Mouse (Mus musculus) frontal cortex, postnatal 36 days (tissue): ENCODE results near the gene Cyfip2.

Experiments used
- DNase-seq, 2 experiments: peaks; one replicate each; pipeline ENCODE4 v3.0.0; 2022; ENCODE audit warnings: low spot score in 2 of 2

Gene Cyfip2

DNA sequence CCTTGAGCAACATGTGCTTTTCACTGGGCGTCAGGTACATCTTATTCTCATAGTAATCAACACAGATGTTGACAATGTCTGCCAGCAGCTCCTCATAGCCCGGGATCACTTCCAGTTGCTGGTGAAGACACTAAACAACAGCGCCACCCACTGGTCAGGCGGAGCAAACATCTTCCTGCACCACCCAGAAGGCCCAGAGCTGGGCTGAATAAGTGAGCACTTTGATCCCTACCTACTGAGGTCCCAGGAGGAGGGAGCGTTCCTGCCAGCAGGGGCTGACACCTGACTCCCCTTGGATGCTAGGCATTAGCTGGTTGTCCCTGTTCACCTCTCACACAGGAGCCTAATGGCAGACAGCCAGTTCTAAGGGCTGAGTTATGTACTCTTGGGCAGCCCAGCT lies 35.9 kb downstream of the Cyfip2 start:
- no peak for DNase-seq

DNA sequence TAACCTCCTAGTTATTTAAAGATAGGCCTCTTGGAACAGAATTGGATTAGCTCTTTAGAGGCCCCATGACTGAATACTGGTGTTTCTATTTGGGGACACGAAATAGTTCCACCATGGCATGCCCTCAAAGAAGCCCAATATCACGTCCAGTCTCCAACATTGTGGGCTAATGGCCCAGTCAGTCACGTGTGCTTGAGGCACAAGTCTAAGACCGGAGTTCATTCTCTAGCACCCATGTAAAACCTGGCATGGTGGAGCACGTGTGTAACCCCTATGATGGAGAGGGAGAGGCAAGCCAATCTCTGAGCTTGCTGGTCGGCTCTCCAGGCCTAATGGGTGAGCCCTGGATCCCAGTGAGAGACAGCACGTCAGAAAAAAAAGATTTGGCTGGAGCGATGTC lies 36.5 kb downstream of the Cyfip2 start:
- DNase-seq: no peak

DNA sequence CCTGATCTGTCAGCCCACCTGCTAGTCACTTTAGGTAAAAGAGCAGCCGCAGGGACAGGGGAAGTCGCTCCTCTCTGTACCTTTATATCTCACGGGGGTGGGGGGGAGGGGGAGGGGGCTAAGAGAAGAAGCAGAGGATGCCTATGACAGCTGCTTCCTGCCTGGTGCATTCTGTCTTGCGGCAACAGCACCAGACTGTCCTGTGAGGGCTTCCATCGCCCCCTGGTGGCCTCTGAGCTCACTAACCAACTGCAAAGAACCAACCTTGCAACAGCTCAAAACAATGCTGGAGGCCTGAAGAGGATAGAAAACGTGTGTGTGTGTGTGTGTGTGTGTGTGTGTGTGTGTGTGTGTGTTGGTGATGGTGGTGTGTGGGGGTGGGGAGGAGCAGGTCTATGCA lies 37.4 kb downstream of the Cyfip2 start:
- peak; percentile 64 to 80 for DNase-seq

DNA sequence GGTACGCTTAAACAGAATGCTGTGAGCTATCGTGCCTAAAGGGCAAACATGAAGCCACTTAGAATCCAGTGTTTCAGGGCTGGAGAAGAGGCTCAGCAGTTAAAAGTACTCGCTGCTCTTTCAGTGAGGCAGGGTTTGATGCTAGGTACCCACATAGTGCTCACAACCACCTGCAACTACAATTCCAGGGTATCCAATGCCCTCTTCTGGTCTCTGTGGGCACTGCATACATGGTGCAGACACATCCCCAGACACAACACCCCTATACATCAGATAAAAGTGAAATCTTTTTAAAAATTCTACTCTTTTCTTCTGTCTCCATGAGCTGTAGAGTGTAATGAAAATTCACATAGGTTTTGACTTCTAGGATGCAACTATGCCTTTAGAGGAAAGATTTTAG lies 38.7 kb downstream of the Cyfip2 start:
- DNase-seq: no peak

DNA sequence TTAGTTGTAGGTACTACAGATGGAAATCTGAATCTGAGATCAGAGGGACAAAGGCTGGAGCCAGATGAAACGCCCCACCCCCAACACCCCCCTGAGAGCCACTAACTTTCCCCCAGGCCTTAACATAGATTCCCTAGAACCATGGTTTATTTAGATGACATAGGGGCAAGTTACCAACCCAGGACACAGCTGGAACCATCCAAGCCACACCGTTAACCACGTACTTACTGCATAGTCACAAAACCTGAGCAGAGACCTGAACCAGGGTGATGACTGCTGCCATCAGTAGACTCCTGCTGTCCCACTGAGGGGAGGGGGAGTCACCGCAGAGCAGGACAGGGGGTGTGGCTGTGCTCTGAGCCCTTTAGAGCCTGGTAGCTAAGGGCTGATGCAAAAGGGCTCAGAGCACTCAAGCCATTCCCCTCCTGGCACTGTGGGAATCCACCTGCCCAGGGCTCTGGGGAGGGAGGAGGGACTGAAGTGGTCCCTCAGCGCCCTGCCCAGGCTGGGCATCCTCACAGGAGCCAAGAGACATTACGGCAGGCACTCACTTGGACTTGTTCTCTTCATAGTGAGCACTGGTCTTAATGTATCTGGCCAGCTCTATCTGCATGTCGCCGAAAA lies 40.5 kb downstream of the Cyfip2 start:
- DNase-seq: no peak

DNA sequence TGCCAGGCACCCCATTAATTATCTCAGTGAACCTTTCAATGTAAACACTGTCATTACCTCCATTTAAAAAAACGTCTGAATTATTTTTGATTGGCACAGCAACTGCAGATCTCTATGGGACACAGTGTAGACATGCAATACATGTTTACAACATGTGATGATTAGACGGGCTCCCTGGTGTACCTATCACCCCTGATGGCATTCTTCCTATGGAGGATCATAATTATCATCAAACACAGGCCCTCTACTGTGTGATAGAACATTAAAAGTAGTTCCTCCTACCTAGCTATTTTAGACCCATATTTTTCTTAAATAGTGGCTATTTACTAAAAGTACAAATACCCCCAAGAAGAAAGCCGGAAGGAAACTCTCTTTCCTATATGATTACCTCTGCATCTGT lies 42.8 kb downstream of the Cyfip2 start:
- no peak for DNase-seq

DNA sequence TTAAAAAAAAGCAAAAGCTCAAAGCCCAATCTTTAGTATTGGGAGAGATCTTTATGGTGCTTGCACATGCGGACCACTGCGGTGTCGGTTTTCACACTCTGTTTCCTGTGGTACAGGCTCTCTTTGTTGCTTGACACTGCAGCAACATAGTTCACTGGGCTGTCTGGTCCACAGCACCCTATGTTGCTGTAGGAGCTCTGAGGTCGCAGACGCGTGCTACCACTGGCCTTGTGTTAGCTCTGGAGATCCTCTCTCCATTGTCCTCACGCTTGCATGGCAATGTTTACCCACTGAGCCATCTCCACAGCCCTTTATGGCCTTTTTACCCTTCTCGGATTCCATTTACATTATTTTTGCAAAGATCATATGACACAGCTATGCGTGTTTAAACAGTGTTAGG lies 43.3 kb downstream of the Cyfip2 start:
- DNase-seq: no peak

DNA sequence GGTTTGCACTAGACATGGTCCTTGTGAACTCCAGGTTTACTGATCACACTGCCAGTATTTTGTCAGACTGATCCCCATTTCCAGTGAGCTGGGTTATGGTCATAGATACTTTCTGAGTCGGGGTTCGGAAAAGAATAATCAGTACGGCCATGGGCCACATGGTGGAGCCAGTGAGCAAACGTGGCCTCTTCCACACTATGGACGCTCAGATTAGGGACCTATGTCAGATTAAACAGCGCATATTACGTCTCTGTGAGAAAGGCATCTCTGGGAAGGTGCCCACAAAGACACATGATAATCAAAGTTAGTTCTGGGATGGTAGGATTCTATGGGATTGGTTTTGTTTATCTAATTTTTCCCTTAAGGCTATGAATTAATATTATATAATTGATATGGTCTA lies 43.7 kb downstream of the Cyfip2 start:
- DNase-seq: peak; percentile 52 to 73

DNA sequence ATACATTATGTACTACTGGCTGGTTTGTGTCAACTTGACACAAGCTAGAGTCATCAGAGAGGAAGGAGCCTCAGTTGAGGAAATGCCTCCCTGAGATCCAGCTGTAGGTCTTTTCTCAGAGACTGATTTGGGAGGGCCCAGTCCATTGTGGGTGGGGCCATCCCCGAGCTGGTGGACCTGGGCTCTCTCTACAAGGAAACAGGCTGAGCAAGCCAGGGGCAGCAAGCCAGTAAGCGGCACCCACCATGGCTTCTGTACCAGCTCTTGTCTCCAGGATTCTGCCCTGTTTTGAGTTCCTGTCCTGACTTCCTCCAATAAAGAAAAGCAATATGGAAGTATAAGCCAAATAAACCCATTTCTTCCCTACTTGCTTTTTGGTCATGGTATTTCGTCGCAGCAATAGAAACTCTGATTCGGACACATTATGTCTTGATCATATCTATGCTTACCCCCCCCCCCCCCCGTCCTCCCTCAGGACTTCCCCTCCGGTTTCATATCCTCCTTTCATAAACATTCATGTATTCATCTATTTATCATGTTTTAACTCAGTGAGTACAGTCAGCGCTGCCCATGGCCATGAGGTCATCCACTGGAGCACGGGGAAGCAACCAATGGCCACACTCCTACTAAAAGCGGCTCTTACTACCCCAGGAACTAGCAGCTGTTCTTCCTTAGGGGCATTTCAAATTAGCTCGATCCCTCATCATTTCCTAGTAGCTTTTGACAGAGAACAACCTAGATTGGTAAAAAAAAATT lies 47.5 kb downstream of the Cyfip2 start:
- DNase-seq: no peak

DNA sequence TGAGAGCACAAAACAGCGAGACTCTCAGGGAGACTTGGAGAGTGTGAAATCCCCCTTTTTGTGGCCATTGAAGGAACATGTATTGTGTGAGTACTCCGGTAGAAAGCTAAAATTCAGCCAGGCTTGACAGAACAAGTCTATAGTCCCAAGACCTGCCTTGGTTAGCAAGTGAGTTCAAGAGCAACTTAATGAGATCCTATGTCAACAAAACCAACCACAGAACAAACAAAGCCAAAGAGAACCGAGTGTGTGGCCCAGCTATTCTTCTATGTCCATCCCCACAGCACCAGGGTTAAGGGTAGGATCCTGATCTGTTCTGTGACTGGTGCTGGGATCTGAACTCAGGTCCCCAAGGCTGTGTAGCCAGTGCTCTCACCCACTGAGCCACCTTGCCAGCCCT lies 48.1 kb downstream of the Cyfip2 start:
- DNase-seq: no peak

DNA sequence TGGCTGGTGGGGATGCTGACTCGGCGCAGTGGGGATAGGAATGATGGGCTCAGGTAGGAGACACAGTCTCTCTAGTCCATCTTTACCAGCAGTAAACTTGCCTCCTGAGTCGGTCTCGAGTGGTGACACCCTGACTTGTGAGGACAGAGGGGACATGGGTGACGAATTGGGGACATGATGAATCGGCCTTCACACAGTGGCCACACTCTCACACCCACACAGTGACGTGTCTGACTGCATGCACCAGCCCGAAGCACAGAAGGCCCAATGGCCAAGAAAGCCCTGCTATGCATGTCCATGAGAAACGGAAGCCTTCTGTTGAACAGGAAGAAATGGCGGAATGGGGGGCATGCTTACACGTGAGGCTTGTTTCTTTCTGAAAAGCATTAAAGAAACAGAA lies 49.4 kb downstream of the Cyfip2 start:
- no peak for DNase-seq

DNA sequence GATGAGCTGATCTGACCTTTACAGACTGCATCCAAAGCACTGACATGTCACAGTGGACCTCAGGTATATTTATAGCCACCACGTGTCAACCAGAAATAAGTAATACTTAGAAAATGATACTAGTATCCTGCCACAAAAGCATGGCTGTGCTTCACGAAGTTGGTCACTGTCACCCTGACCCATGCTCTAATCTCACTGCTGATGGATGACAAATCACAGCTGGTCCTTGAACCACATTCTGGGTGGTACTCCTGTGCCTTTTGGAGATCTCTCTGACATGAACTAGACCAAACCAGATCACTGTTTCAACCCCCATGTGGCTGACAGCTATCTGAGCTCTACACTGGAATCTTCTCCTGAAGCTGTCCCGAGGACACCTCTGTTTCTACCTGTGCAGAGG lies 49.8 kb downstream of the Cyfip2 start:
- DNase-seq: no peak

DNA sequence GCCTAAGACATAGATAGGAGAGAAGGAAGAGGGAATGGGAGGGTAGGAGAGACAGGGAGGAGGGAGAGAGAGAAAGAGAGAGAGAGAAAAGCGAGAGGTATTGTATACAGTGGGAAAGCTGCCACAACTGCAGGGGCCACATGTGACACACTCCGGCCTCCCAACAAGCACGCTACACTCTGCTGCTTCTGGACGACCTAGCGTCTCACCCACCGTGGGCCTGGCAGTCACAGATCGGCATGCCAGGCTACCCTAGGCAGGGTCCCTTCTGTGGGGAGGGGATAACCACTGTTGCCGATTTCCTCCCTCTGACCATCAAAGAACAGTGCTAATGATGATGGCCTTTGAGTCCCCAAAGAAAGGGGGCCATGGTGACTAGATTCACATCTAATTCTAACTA lies 53.9 kb downstream of the Cyfip2 start:
- DNase-seq: no peak

DNA sequence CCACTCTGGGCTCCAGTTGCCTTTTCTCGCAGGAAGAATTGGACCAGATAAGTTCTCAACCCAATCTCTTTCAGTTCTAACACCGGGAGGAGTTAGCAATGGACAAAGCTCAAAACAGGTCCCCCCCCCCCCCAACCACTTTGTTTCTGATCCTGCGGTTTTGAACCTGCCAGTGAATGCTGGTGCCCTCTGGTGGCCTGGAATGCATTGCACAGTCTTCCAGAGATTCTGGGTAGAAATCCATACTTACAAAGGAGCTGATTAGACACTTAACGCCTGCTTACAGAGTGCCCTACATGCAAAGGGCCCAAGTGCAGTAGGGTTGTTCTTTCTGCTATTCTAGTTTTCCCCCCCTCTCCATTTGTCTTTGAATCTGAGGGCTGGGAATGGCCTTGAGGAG lies 54.5 kb downstream of the Cyfip2 start:
- peak in 1 of 2 experiments; percentile 51 for DNase-seq

DNA sequence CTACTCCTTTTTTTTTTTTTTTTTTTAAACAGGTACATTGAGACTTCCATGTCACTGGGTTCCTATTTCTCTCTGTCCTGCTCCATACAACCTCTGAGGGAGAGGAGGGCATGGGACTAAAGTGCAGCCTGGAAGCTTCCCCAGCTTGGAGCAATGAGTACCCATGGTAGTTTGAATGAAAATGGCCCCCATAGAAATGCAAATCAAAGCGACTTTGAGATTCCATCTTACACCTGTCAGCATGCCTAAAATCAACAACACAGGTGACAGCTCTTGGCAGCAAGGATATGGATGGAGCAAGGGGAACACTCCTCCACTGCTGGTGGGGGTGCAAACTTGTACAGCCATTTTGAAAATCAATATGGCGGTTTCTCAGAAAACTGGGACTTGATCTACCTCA lies 57.4 kb downstream of the Cyfip2 start:
- DNase-seq: no peak

DNA sequence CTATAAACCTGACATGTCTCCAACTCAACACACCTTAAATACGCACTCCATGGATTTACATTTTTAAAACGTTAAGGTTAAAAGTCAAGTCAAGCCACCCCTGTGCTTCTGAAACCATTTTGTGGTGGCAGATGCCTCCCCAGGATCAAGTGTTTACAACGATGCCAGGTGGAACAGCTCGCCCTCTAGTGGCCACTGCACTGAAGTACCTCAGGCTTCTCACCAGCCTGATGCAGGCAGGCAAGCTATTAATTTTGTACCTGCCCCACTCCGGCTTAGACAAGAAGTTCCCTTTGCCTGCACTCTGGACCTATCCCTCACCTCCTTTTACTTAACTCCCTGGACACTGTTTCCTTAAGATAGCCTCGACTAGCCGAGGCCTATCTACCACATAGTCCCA lies 60.7 kb downstream of the Cyfip2 start:
- DNase-seq: peak; percentile 71 to 82

DNA sequence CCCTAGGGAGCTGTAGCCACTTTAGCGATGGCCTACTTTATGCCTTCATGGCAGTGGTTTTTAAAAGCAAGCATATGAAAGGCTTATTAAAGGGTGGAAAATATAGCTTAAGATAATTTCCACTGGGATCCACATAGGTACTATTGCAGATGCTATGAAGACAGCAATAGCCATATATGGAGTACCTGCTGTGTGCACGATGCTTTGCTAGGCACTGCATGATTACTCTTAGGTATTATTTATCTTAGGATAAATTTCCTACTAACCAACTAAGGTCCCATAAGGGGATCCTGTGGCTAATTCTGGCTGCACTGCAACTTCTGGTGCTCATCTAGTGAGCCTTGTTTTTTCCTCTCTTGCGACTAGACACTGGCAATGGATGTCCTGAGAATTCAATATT lies 64.3 kb downstream of the Cyfip2 start:
- DNase-seq: no peak

DNA sequence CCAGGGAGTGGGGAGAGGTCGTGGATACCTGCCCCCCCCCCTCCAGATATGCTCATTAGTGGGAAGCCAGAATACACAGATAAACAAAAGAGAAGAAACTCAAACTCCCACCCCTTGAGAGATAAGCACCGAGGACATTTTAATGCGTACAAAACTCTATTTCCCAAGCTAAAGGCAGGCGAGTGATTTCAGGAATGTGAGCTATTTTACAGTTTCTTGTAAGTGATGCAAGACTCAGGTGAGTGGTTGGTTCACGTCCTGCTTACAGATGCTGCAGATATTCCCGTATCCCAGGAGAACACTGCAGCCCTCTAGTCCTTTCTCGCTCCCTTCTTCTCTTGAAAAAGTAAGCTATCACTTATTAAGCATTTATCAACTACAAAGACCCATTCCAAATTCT lies 66.3 kb downstream of the Cyfip2 start:
- DNase-seq: no peak

DNA sequence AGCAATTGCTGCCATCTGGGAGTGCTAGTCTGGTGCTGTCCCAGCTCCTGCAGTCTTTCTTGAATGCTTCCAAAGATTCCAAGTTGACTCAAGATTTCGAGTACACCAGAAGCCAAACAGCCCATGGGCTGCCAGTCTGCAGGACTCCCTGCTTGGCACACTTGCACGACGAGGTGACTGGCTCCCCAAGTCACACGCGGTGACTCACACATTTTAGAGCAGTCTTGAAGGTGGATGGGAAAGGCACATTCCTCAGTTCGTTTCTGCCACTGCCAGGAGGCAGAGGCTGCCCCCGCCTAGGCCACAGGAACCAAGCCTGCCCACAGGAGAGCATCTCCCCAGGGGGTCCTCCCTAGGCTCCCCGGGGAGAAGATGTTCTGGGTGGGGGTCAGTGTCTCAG lies 66.7 kb downstream of the Cyfip2 start:
- DNase-seq: peak; percentile 59 to 62

DNA sequence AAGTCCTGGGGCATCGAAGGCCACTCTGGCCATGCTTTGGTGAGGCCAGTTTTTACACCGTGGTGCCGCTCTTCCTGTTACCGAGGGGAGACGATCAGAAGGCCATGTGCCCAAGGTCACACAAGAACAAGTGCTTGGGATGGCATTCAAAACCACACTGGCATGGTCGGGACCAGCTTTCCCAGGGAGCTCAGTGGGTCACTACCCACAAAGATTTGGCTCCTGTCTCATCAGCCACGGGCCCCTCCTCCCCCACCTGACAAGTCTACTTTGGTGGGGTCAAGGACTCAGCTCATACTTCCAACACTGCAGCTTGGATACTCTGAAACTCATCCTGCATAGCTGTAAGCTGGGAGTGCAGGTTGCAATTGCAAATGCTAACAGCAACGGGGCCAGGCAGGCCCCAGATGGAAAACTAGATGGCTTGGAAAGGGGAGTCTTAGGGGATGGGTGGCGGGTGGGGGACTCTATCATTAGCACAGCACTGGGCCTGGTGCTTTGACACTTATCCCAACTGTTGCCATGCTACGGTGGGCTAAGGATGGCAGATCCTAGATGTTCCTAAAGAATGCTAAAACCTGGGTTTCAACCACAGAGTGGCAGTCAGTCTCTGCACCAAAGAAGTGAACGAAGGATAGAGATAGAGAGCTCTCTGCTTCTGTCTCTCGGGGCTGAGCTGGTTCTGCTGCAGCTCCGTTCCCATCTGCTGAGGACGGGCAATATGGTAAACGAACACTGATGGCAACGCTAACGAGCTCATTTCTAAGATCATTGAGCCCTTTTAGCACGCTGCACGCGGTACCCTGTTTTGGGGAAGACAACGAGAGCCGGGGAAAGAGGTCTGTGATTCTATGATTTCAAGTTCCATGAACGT lies 67.7 kb downstream of the Cyfip2 start:
- DNase-seq: no peak

DNA sequence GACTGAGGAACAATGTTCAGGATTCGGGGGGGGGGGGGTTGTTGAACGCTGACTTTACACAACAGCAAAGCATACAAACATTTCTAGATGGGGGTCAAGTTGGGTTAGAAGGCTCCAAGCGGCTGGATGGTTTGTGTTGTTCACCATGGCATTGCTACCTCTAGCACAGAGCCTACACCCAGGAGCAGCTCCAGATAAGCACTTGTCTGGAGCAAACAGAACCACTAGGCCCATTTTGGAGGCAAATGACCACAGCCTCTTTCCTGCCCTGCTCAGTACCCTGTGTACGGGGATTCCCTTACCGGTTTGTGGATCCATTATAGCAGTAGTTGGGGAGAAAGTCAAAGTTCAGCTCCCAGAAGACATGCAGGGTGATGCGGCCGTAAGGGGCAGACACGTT lies 70.7 kb downstream of the Cyfip2 start:
- no peak for DNase-seq

DNA sequence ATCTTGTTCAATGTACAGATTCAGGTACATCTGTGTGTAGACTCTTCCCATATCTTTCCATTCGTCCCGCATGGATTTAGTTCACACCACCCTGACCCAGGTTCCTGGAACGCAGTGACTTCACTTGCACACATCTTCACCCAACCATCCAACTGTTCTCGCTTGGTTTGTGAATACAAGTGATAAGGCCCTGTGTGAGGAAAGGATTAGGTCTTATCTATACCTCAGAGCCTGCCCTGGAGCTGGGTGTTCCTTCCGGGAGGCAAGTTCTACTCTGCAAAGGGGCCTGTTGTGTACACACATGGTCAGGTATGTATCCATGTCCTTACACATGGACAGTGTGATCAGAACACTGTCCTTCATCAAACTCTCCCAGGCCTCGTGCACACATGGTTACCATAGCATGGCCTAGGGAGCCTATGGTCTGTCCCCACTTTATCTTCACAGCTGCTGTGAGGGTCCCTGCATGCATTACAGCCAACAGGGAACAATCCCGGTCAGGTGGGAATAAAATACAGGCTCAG lies 71.4 kb downstream of the Cyfip2 start:
- no peak for DNase-seq

DNA sequence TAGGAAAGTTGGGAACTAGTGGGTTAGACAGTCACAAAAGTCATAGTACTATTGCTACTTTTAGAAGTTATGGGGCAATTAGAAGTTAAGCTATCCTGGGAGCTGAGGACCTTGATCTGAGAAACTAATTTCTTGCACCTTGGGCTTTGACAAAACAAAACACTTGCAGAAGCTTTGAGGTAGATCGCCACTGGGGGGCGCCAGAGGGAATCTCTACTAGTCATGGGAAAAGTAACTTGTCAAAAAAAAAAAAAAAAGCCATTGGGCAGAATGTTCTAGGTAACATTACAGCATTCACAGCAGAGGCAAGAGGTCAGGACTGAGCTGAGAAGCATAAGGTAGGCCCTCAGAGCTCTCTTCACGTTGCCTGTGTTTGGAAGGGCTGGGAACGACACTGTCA lies 75.7 kb downstream of the Cyfip2 start:
- peak; percentile 78 to 83 for DNase-seq
